Mouse (Mus musculus): Measurements from ENCODE around the gene Abcg1. TPM values are rescaled to one million over a fixed set of nuclear protein-coding genes. Genes with fewer than 3 reads are reported as not detected.

Abcg1 gene
- polyA plus RNA-seq, 1 experiment from 2014 or later: 10.1 TPM

DNA sequence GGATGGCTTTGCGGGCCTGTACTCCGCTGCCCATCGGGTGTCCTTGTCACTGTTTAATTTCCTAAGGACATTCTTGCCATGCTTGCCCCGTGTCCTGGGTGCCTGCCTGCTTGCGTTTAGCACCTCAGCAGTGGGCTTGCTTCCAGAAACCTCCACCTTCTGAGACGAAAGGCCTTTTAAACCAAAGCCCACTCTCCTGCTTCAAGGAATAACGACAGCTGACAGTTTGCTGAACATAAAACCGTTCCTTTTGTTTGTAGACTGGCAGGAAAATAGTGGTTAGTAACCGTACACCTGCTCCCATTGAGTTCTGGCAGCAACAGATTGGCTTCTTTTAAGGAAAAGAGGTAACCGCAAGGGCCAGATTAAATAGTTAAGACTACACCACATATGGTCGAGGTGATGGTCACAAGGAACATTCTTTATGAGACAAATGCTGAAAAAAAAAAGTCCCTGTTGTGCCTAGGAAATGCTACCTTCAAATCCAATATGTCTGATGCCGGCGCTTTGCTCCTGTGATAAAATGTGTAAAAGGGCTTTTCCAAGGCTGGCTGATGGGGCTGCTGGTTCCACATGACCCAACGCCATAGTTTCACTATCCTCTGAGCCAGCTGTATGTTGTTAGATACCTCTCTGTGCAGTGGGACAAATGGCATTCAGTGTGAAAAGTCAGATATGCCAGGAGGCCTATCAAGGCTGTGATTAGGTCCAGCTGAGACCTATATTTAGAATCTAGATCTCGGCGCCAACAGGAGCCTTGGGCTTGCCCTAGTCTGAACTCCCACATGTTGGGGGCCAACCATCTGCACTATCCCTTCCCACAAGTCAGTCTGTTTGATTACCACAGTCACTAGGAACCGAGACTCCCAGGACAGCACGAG is 14.2 kb downstream of the Abcg1 start:
- Histone ChIP-seq H3K4me3 (ENCODE audit: low read depth, low read length) (no peak overlapping the region), H3K4me2 (ENCODE audit: low read depth, low read length, severe bottlenecking) (no peak overlapping the region), H3K27me3 (ENCODE audit: control insufficient read depth, insufficient read depth, low read length) (no peaks in the 10 kb centered on the region), H3K36me3 (ENCODE audit: control insufficient read depth, insufficient read depth, low read length) (no peaks in the 10 kb centered on the region), H3K9me3 (ENCODE audit: control insufficient read depth, low read length) (no peaks in the 10 kb centered on the region), H3K27ac (ENCODE audit: low read depth, low read length) (peak overlapping the region; percentile 9; the same call in 1 of the 2 replicates), H3K4me1 (replicated peaks; ENCODE audit: control insufficient read depth, insufficient read depth, low read length) (peaks cover 21% of the 10 kb centered on the region), H3K9ac (ENCODE audit: low read length) (no peak overlapping the region; the same call in 1 of the 2 replicates)
- 63% methylated on average over 18 of the region's 18 CpGs for WGBS
- DNase-seq (ENCODE audit: low spot score) (no peak), ATAC-seq (replicated peaks; ENCODE audit: low FRiP score) (no peak)

DNA sequence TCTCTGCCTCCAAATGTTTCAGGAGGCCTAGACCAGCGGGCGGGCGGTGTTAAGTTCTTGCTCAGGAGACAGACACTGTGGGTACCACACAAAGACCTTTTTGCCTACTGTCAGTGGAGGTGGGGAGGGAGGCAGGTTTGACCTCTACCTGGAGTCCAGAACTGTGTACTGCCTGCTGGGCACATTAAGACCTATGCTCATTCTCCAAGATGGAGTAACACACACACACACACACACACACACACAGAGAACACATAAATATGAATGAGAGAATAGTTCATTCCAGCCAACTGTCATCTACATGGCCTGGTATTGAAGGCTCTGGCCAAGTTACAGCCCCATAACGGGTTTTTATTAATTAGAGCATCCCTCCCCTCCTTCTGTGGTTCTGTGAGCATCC is 15.4 kb downstream of the Abcg1 start:
- Histone ChIP-seq H3K27me3 (ENCODE audit: control insufficient read depth, insufficient read depth, low read length) (no peaks in the 10 kb centered on the region), H3K9ac (ENCODE audit: low read length) (peak overlapping the region; percentile 20; the same call in 1 of the 2 replicates), H3K4me2 (ENCODE audit: low read depth, low read length, severe bottlenecking) (peak overlapping the region; percentile 54), H3K27ac (ENCODE audit: low read depth, low read length) (0 out of 2 replicates have a peak overlapping the region, but pooled peaks have one; percentile 21), H3K36me3 (ENCODE audit: control insufficient read depth, insufficient read depth, low read length) (no peaks in the 10 kb centered on the region), H3K4me3 (ENCODE audit: low read depth, low read length) (peak overlapping the region; percentile 24), H3K4me1 (replicated peaks; ENCODE audit: control insufficient read depth, insufficient read depth, low read length) (peaks cover 21% of the 10 kb centered on the region), H3K9me3 (ENCODE audit: control insufficient read depth, low read length) (no peaks in the 10 kb centered on the region)
- 0 out of 2 replicates have a peak, but pooled peaks have one; percentile 18 for ATAC-seq (replicated peaks; ENCODE audit: low FRiP score)
- WGBS: 69% methylated on average over 4 of the region's 4 CpGs
- no peak for DNase-seq (ENCODE audit: low spot score)

DNA sequence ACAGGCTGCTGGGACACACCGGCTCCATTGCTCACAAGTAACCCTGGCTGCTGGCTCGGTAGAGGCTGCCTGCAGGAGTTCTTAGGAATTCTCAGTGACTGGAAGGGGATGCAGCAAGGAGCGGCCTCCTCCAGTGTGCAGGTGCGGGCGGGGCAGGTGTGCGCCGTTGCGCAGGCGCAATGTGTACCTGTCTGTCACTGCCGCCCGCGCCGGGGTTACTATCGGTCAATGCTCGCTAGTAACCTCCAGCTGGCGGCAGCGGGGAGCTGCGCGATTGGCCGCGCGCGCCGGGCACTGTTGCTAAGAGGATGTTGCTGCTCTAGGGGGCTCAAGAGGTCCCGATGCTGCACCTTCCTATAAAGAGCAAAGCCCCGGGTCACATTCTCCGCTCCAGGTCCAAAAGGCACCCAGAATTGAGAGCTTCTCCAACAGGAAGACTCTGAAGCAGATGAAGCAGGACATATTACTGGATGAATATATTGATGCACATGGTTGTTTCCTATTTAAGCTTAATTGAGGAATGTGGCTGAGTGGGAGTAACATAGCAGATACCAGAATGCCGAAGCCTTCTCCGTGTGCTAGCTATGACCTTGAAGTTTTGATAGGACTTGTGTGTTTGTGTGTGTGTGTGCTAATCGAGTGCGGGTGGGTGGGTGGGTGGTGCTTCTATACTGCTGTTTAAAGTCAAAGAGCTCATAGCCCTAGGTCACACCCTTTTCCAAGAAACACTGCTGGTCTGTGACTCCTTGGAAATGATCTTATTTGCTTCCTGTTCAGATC is 16.0 kb downstream of the Abcg1 start:
- Histone ChIP-seq H3K9ac (ENCODE audit: low read length) (peak overlapping the region; percentile 20), H3K4me1 (replicated peaks; ENCODE audit: control insufficient read depth, insufficient read depth, low read length) (peaks cover 21% of the 10 kb centered on the region)

DNA sequence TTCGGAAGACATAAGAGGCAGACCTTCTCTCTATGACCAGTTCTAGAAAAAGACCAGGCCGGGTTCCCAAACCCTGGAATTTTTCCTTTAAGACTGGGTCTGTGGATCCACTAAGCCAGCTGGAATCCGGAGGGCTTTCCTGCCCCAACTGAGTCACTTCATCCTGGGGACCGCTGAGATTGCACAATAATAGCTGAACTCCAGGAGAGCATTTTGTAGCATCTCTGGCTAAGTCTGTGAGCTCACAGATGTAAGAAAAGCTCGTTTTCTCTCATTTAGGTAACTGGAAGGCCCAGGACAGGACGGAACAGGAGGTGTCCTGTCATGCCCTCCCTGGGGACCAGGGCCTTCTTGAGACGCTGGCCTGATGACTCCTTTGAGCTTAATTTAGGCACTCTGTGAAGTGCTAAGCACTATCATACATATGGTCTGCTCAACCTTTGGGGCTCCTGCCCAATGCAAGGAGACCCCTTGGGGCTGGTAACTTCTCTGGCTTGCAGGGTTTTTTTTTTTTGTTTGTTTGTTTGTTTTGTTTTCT is 16.6 kb downstream of the Abcg1 start:
- no peaks in the 10 kb centered on the region for H3K9me3 ChIP-seq (ENCODE audit: control insufficient read depth, low read length)
- no peak overlapping the region for H3K27ac ChIP-seq (ENCODE audit: low read depth, low read length)
- H3K27me3 ChIP-seq (ENCODE audit: control insufficient read depth, insufficient read depth, low read length): no peaks in the 10 kb centered on the region
- peak overlapping the region; percentile 54; the same call in 1 of the 2 replicates for H3K4me2 ChIP-seq (ENCODE audit: low read depth, low read length, severe bottlenecking)
- no peak overlapping the region for H3K9ac ChIP-seq (ENCODE audit: low read length)
- H3K36me3 ChIP-seq (ENCODE audit: control insufficient read depth, insufficient read depth, low read length): no peaks in the 10 kb centered on the region
- H3K4me3 ChIP-seq (ENCODE audit: low read depth, low read length): no peak overlapping the region
- H3K4me1 ChIP-seq (replicated peaks; ENCODE audit: control insufficient read depth, insufficient read depth, low read length): peaks cover 21% of the 10 kb centered on the region
- DNase-seq (ENCODE audit: low spot score) (no peak), ATAC-seq (replicated peaks; ENCODE audit: low FRiP score) (no peak)
- WGBS: 20% methylated on average over 7 of the region's 7 CpGs

More for the DNA sequence above, 16.0 kb downstream of the Abcg1 start:
- Histone ChIP-seq H3K36me3 (ENCODE audit: control insufficient read depth, insufficient read depth, low read length) (no peaks in the 10 kb centered on the region), H3K4me3 (ENCODE audit: low read depth, low read length) (peak overlapping the region; percentile 24), H3K27ac (ENCODE audit: low read depth, low read length) (0 out of 2 replicates have a peak overlapping the region, but pooled peaks have one; percentile 21), H3K27me3 (ENCODE audit: control insufficient read depth, insufficient read depth, low read length) (no peaks in the 10 kb centered on the region), H3K9me3 (ENCODE audit: control insufficient read depth, low read length) (no peaks in the 10 kb centered on the region), H3K4me2 (ENCODE audit: low read depth, low read length, severe bottlenecking) (peak overlapping the region; percentile 54)
- ATAC-seq (replicated peaks; ENCODE audit: low FRiP score): peak; percentile 78
- peak; percentile 89 for DNase-seq (ENCODE audit: low spot score)
- 4% methylated on average over 31 of the region's 31 CpGs for WGBS

DNA sequence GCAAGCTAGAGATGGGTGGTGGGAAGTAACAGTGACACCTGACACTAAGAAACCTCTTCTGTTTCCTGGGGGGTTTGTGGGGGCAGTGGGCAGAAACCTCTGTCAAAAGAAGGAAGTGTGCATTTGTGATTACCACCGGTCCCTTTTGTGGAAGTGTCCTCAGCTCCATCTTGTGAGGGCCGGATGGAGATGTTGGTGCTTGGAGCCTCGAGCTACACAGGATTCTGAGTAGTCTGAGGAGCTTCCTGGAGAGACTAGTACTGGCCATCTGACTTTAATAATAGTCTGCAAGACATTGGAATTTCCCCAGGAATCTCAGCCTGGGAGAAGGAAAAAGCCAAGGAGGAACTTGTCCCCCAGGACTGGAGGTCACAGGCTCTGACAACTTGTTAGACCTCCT is 17.2 kb downstream of the Abcg1 start:
- peaks cover 21% of the 10 kb centered on the region for H3K4me1 ChIP-seq (replicated peaks; ENCODE audit: control insufficient read depth, insufficient read depth, low read length)
- no peaks in the 10 kb centered on the region for H3K27me3 ChIP-seq (ENCODE audit: control insufficient read depth, insufficient read depth, low read length)
- ATAC-seq (replicated peaks; ENCODE audit: low FRiP score): no peak
- no peak overlapping the region for H3K4me3 ChIP-seq (ENCODE audit: low read depth, low read length)
- no peak overlapping the region for H3K27ac ChIP-seq (ENCODE audit: low read depth, low read length)
- no peaks in the 10 kb centered on the region for H3K36me3 ChIP-seq (ENCODE audit: control insufficient read depth, insufficient read depth, low read length)
- no peak overlapping the region for H3K4me2 ChIP-seq (ENCODE audit: low read depth, low read length, severe bottlenecking)
- no peak for DNase-seq (ENCODE audit: low spot score)
- no peaks in the 10 kb centered on the region for H3K9me3 ChIP-seq (ENCODE audit: control insufficient read depth, low read length)
- WGBS: 58% methylated on average over 3 of the region's 3 CpGs
- no peak overlapping the region for H3K9ac ChIP-seq (ENCODE audit: low read length)

DNA sequence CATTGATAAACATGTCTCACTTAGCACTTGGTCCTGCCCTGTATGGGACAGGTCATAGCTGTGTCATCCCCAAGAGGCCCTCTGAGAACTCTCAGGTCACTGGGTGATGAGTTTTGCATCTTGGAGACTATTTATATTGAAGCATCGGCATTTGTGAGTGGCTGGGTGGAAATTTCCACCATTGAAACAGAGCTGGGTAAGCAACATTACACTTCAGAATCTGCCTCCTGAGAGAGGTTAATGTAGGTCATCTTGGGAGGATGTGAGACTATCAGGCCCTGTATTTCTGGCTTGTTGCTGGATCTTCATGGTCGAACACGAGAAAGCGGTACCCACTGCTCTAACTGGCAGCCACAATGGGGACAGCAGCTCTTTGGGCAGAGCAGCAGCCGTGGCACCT is 18.0 kb downstream of the Abcg1 start:
- Histone ChIP-seq H3K27ac (ENCODE audit: low read depth, low read length) (no peak overlapping the region), H3K9me3 (ENCODE audit: control insufficient read depth, low read length) (no peaks in the 10 kb centered on the region), H3K9ac (ENCODE audit: low read length) (no peak overlapping the region), H3K36me3 (ENCODE audit: control insufficient read depth, insufficient read depth, low read length) (no peaks in the 10 kb centered on the region), H3K27me3 (ENCODE audit: control insufficient read depth, insufficient read depth, low read length) (no peaks in the 10 kb centered on the region), H3K4me1 (replicated peaks; ENCODE audit: control insufficient read depth, insufficient read depth, low read length) (peaks cover 21% of the 10 kb centered on the region), H3K4me3 (ENCODE audit: low read depth, low read length) (no peak overlapping the region), H3K4me2 (ENCODE audit: low read depth, low read length, severe bottlenecking) (no peak overlapping the region)
- WGBS: 89% methylated on average over 5 of the region's 5 CpGs
- DNase-seq (ENCODE audit: low spot score): no peak
- no peak for ATAC-seq (replicated peaks; ENCODE audit: low FRiP score)

DNA sequence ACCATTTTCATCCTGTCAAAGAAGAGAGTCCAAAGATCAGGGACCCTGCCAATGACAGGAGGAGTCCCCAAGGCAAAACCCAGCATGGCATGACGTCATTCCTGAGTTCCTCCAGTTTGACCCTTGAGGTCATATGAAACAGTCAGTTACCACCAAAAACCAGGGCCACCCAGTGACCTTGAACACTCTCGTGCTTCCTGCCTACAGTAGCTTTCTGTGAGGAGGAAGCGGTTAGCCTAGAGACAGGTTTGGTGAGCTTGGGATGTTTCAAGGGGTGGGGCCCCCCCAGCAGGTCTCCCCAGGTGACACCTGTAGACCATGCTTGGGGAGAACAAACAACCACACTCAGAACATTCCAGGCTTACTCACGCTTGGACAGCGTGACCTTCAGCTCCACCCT is 20.1 kb downstream of the Abcg1 start:
- Histone ChIP-seq H3K36me3 (ENCODE audit: control insufficient read depth, insufficient read depth, low read length) (no peaks in the 10 kb centered on the region), H3K9me3 (ENCODE audit: control insufficient read depth, low read length) (no peaks in the 10 kb centered on the region), H3K4me2 (ENCODE audit: low read depth, low read length, severe bottlenecking) (no peak overlapping the region), H3K4me3 (ENCODE audit: low read depth, low read length) (no peak overlapping the region), H3K27ac (ENCODE audit: low read depth, low read length) (no peak overlapping the region), H3K4me1 (replicated peaks; ENCODE audit: control insufficient read depth, insufficient read depth, low read length) (peaks cover 9% of the 10 kb centered on the region; the same call in 1 of the 2 replicates), H3K27me3 (ENCODE audit: control insufficient read depth, insufficient read depth, low read length) (no peaks in the 10 kb centered on the region), H3K9ac (ENCODE audit: low read length) (no peak overlapping the region)
- no peak for ATAC-seq (replicated peaks; ENCODE audit: low FRiP score)
- no peak for DNase-seq (ENCODE audit: low spot score)
- WGBS: 76% methylated on average over 5 of the region's 5 CpGs

DNA sequence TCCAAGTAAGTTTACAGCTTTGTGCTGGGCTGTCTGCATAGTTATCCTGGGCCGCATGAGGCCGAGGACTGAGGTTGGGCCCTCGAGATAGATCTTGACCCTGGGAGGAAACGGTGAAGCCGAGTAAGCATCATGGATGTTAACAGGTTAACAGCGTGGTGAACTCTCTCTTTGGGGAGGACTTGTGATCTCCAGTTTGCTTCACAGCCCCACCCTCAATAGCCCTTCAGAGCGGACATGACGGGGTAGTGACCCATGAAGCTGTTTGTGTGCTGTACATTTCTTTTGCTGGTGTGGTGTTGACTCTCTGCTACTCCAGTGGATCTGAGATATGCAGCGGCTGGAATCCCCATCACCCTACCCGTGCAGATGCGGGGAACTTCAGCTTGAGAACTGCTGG is 21.1 kb downstream of the Abcg1 start:
- no peak for ATAC-seq (replicated peaks; ENCODE audit: low FRiP score)
- Histone ChIP-seq H3K27me3 (ENCODE audit: control insufficient read depth, insufficient read depth, low read length) (no peaks in the 10 kb centered on the region), H3K9me3 (ENCODE audit: control insufficient read depth, low read length) (no peaks in the 10 kb centered on the region), H3K9ac (ENCODE audit: low read length) (no peak overlapping the region), H3K4me3 (ENCODE audit: low read depth, low read length) (no peak overlapping the region), H3K36me3 (ENCODE audit: control insufficient read depth, insufficient read depth, low read length) (no peaks in the 10 kb centered on the region), H3K4me1 (replicated peaks; ENCODE audit: control insufficient read depth, insufficient read depth, low read length) (peaks cover 4% of the 10 kb centered on the region; the same call in 1 of the 2 replicates), H3K27ac (ENCODE audit: low read depth, low read length) (no peak overlapping the region), H3K4me2 (ENCODE audit: low read depth, low read length, severe bottlenecking) (no peak overlapping the region)
- WGBS: 84% methylated on average over 11 of the region's 11 CpGs
- DNase-seq (ENCODE audit: low spot score): no peak

All from forebrain, embryonic 11.5 days (tissue).